Mouse (Mus musculus) kidney, adult 2 months (tissue): Measurements from ENCODE around the gene Tmem150c. TPM values are rescaled to one million over a fixed set of nuclear protein-coding genes. Genes with fewer than 3 reads are reported as not detected.
A peak's percentile ranks its signal among the peaks of the same experiment; 100 is the strongest.

Experiments
- DNase-seq: peaks from one replicate; pipeline ENCODE4 v3.0.0; 2021
- H3K27ac ChIP-seq: fragments of 200-500 bp; 2 replicates; pipeline ENCODE4 v1.5.1; 2012; ENCODE audit warnings: low read depth, low read length, control low read depth, inconsistent platforms; ENCODE audit not compliant: insufficient read depth
- H3K27me3 ChIP-seq: fragments of 200-500 bp; replicated peaks from 2 replicates; pipeline ENCODE4 v1.6.1; 2012; ENCODE audit warnings: mild to moderate bottlenecking, moderate library complexity, low read length, inconsistent platforms; ENCODE audit not compliant: control insufficient read depth, insufficient read depth
- H3K36me3 ChIP-seq: fragments of 200-500 bp; 2 replicates; pipeline ENCODE4 v1.6.1; 2012; ENCODE audit warnings: mild to moderate bottlenecking, moderate library complexity, low read length, inconsistent platforms; ENCODE audit not compliant: control insufficient read depth, insufficient read depth
- H3K4me1 ChIP-seq: fragments of 200-500 bp; 2 replicates; pipeline ENCODE4 v1.6.1; 2011; ENCODE audit warnings: low read length; ENCODE audit not compliant: control insufficient read depth, insufficient read depth
- H3K4me3 ChIP-seq: fragments of 200-500 bp; 2 replicates; pipeline ENCODE4 v1.5.1; 2011; ENCODE audit warnings: mild to moderate bottlenecking, low read depth, low read length, control low read depth; ENCODE audit not compliant: insufficient read depth
- CTCF ChIP-seq: fragments of 200-500 bp; conservative IDR thresholded peaks from 2 replicates; pipeline ENCODE4 v1.5.1; 2011; ENCODE audit warnings: low read depth, mild to moderate bottlenecking, control low read depth, low read length, moderate library complexity, mixed read lengths; ENCODE audit not compliant: insufficient read depth, insufficient read length
- POLR2A ChIP-seq: fragments of 200-500 bp; IDR thresholded peaks from one replicate; pipeline ENCODE4 v1.6.1; 2011; ENCODE audit warnings: low read depth, low read length, control low read depth
- WGBS: fragments of 180-500 bp; shearing (Covaris S2); methylation state at CpG from one replicate; pipeline ENCODE4 v1.1.7; 2018; 5-methylcytosine and 5-hydroxymethylcytosine counted together
- polyA plus RNA-seq: library from polyadenylated mRNA; depleted of rRNA; stranded (reverse); fragments of >200 nt; gene quantifications from 2 replicates; pipeline ENCODE4 v1.2.3, GENCODE M21; 2012

Tmem150c gene
- polyA plus RNA-seq, 1 experiment: 9.9 TPM

DNA sequence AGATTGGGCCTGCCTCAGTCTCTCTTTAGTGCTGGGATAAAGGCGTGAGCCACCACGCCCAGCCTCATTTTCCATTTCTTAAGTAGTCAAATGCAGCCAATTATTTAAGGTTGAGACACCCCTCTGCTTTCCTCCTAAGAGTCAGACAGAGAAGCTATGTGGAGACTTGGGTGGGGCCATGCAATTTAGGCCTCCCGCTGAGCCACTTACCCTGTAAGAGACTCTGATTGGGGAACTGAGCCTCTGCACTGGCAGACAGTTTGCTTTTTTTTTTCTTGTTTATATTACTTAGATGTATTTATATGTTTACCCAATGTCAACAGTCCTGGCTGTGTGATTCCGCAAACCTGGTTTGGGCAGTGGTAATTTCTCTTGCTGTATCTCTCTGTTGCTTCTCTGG lies 115.6 kb downstream of the Tmem150c start:
- TF ChIP-seq CTCF: no peak
- TF ChIP-seq POLR2A: no peak
- Histone ChIP-seq H3K27ac (no peak overlapping the region), H3K4me3 (no peak overlapping the region), H3K36me3 (no peaks in the 10 kb centered on the region), H3K27me3 (no peaks in the 10 kb centered on the region), H3K4me1 (peaks cover 16% of the 10 kb centered on the region)
- WGBS: 88% methylated on average over 4 of the region's 4 CpGs
- no peak for DNase-seq

GRCm38 (mm10) chr5:100043361-100043760 lies 116.2 kb downstream of the Tmem150c start:
- peaks cover 16% of the 10 kb centered on the region for H3K4me1 ChIP-seq
- H3K36me3 ChIP-seq: no peaks in the 10 kb centered on the region
- no peaks in the 10 kb centered on the region for H3K27me3 ChIP-seq
- peak; percentile 88 for DNase-seq
- no peak overlapping the region for H3K27ac ChIP-seq
- TF ChIP-seq CTCF (no peak), POLR2A (no peak)
- H3K4me3 ChIP-seq: no peak overlapping the region
- WGBS: 47% methylated on average over 5 of the region's 5 CpGs

DNA sequence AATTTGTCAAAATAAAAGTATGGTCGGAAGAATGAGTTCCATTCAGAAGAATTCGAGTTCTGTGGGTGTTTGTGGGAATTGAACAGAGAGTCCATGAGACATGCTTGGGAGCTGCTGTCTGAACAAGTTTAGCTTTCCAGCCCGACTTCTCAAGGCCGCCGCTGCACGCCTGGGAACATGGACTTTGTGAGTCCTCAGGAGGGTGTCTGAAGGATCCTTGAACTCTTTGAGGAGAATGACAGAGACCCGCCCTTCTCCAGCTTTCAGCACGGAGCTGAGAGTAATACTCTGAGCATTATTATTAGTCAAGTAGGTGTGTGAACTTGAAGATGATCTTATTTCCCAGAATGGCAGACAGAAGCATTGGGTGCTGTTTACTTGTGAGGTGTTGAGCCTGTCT lies 117.1 kb downstream of the Tmem150c start:
- Histone ChIP-seq H3K4me3 (no peak overlapping the region), H3K4me1 (peaks cover 18% of the 10 kb centered on the region), H3K36me3 (no peaks in the 10 kb centered on the region), H3K27me3 (no peaks in the 10 kb centered on the region), H3K27ac (no peak overlapping the region)
- WGBS: 75% methylated on average over 8 of the region's 8 CpGs
- TF ChIP-seq CTCF: no peak
- TF ChIP-seq POLR2A: no peak
- peak; percentile 46 for DNase-seq

DNA sequence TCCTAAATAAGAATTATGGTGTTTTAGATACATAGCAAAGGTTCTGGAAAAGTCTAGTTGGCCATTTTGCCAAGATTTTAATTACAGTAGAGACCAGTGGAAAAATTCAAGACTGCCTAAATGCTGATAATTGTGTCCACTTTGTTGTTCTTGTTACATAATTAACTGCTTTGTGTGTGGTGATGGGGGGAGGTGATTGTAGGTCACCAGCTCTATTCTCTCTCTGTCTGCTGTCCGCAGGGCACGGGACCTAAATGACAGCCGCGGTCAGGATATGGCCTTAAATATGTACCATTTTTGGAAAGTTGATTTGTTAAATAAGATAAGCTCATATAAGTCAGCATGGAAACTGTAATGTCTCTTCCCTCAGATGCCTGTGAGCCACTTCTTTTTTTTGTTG lies 118.3 kb downstream of the Tmem150c start:
- TF ChIP-seq POLR2A: no peak
- TF ChIP-seq CTCF: no peak
- 80% methylated on average over 4 of the region's 4 CpGs for WGBS
- Histone ChIP-seq H3K36me3 (no peaks in the 10 kb centered on the region), H3K4me3 (no peak overlapping the region), H3K27ac (no peak overlapping the region), H3K27me3 (no peaks in the 10 kb centered on the region), H3K4me1 (peaks cover 22% of the 10 kb centered on the region)
- DNase-seq: no peak

DNA sequence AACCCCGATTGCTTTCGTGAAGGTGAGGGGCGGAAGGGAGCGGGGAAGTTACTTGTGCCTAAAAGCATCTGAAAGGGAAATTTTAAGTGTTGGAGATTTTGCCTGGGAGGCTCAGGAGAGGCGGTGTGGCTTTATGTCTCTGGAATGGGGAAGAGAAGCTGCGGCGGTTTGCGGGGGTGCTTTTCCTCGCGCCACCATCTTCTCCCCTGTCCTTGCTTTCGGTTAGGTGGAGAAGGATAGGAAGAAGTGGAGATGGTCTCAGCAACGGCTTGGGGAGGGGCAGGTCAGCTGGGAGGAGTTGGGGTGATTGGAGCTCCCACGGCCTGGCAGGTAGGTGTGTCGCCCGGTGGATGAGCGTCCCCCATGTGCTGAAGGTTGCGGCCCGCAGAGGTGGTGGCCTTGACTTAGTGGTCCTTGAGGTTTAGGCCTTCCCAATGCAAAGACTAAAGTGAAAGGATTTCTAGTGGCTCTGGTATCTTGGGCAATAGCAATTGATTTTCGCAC lies 119.3 kb downstream of the Tmem150c start:
- Histone ChIP-seq H3K27ac (peak overlapping the region; percentile 58; the same call in 1 of the 2 replicates), H3K4me3 (peak overlapping the region; percentile 82), H3K27me3 (no peaks in the 10 kb centered on the region), H3K4me1 (peaks cover 22% of the 10 kb centered on the region), H3K36me3 (no peaks in the 10 kb centered on the region)
- TF ChIP-seq POLR2A (no peak), CTCF (no peak)
- peak; percentile 17 for DNase-seq
- 3% methylated on average over 19 of the region's 19 CpGs for WGBS

DNA sequence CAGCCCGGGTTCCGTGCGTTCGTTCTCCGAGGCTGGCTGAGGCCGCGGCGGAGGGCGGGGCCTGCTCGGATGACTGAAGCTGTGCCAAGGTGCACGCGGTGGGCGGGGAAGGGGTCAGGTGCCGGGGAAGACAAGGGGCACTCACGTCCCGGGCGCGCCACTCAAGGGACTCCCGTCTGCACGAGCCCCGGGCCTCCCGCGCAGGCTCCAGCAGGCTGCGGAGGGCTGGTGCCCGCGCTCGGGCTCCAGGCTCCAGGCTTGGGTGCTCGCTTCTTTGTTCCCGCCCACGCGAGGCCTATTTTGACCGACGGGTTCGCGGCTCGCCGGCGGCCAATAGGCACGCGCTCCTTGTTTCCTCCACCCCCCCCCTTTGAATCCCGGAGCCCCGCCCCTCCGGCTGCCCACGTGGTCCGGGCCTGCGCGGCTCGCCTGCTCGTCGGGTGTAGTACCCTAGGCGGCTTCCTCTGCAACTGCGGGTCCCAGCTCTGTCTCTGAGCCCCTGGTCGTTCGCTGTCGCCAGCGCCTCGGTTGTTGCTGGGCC lies 119.9 kb downstream of the Tmem150c start, which contains the start of the genes Hnrnpdl and Enoph1:
TSS of gene Hnrnpdl (minus strand) at position 63 of the 541 bp plus-strand sequence.
TSS of gene Enoph1 (plus strand) at position 384 of the 541 bp plus-strand sequence.
- H3K27me3 ChIP-seq: no peaks in the 10 kb centered on the region
- peak within 1 kb of the TSS; percentile 96 for H3K27ac ChIP-seq
- peak; percentile 96 for DNase-seq
- H3K36me3 ChIP-seq: no peaks in the 10 kb centered on the region
- H3K4me1 ChIP-seq: peaks cover 16% of the 10 kb centered on the region
- no peak for TF ChIP-seq CTCF
- no peak for TF ChIP-seq POLR2A
- WGBS: under 1% methylated on average over 57 of the region's 57 CpGs
- peak within 1 kb of the TSS; percentile 92 for H3K4me3 ChIP-seq

DNA sequence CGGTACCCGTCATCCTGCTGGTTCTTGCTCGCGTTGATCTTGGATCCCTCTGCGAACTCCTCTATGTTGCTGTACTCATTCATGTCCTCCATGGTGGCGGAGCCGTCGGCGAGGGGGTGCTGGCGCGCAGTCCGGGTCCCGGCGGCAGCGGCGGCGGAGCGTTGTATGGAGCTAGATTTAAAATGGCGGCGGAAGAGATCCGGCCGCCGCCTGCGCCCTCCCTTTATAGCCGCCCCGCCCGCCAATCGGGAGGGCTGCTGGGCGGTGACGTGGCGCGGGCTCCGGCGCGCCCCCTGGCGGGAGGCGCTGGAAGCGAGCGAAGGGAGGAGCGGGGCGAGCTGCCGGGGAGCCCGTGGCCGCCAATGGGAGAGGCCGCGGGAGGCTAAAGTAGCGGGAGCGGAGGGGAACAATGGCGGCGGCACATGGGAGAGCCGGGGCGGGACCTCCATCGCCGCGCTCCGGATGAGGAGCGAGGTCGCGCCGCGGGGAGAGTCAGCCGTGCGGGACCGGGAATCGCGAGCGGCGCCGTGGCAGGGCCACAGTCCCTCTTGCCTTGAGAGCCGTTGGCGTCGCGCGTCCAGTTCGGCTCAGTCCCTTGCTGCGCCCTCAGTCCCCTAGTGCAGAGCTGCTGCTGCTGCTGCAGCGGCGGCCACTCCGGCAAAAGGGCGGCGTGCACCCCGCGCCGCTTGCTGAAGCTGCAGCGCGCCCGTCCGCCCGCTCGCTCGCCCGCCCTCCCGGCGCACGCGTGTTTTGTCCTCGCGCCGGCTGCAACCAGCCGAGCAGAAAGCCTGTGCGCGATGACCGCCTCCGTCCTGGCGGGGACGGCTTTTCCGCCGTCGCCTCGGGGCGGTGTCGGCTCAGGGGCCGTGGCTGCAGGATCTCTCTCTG lies 120.7 kb downstream of the Tmem150c start:
- Histone ChIP-seq H3K27me3 (no peaks in the 10 kb centered on the region), H3K27ac (peak overlapping the region; percentile 96), H3K36me3 (no peaks in the 10 kb centered on the region; the same call in 1 of the 2 replicates), H3K4me1 (peaks cover 12% of the 10 kb centered on the region; the same call in 1 of the 2 replicates), H3K4me3 (peak overlapping the region; percentile 92)
- under 1% methylated on average over 113 of the region's 113 CpGs for WGBS
- TF ChIP-seq POLR2A: no peak
- TF ChIP-seq CTCF: peak; percentile 72
- peak; percentile 97 for DNase-seq
